Mouse (Mus musculus): ENCODE measurements around the gene Tas2r108. TPM values are rescaled to one million over a fixed set of nuclear protein-coding genes. Genes with fewer than 3 reads are reported as not detected.

Tas2r108 gene
- polyA plus RNA-seq, 1 experiment from 2014 or later: 0.31 TPM

GRCm38 (mm10) chr6:40482318-40482717, 11.0 kb upstream of the Tas2r108 start:
- H3K27me3 ChIP-seq (ENCODE audit: control insufficient read depth, insufficient read depth, low read length): no peaks in the 10 kb centered on the region
- H3K9ac ChIP-seq (ENCODE audit: low read depth, low read length): no peak overlapping the region
- H3K4me2 ChIP-seq: no peak overlapping the region
- WGBS (ENCODE audit: insufficient replicate concordance): 85% methylated on average over 5 of the region's 5 CpGs
- H3K4me1 ChIP-seq (ENCODE audit: control insufficient read depth, insufficient read depth, low read length): no peaks in the 10 kb centered on the region
- ATAC-seq (replicated peaks; ENCODE audit: insufficient number of reproducible peaks, low FRiP score, low TSS enrichment): no peak
- H3K27ac ChIP-seq (ENCODE audit: low read depth, low read length): no peak overlapping the region
- H3K4me3 ChIP-seq (ENCODE audit: low read depth, low read length): no peak overlapping the region
- H3K36me3 ChIP-seq (ENCODE audit: control insufficient read depth, insufficient read depth, low read length): peaks cover 40% of the 10 kb centered on the region
- no peaks in the 10 kb centered on the region for H3K9me3 ChIP-seq (replicated peaks; ENCODE audit: control insufficient read depth, low read length)

DNA sequence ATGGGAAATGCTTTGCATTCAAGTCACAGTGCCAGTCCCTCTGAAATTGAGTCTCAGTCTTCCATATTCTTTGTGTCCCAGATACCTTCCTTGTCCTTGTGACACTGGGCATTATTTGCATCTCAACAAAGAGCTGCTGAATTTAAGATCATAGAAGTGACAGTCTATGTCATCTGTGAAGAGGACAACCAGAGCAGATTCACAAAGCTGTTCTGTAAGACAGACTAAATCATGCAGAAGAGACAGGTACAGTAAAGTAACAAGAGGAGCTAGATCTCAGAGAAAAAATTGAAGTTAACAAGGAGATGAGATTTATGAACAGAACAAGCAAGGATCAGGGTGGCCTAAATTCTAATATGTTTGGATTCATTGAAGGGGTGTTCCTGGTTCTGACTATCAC, 2.4 kb upstream of the Tas2r108 start, which contains the start of gene Tas2r137:
TSS of gene Tas2r137 (plus strand) at position 301 of the 400 bp plus-strand sequence.
- no peaks in the 10 kb centered on the region for H3K36me3 ChIP-seq (ENCODE audit: control insufficient read depth, insufficient read depth, low read length)
- ATAC-seq (replicated peaks; ENCODE audit: insufficient number of reproducible peaks, low FRiP score, low TSS enrichment): no peak
- no peaks in the 10 kb centered on the region for H3K27me3 ChIP-seq (ENCODE audit: control insufficient read depth, insufficient read depth, low read length)
- no peak within 1 kb of the TSS for H3K27ac ChIP-seq (ENCODE audit: low read depth, low read length)
- H3K9me3 ChIP-seq (replicated peaks; ENCODE audit: control insufficient read depth, low read length): no peaks in the 10 kb centered on the region
- no peaks in the 10 kb centered on the region for H3K4me1 ChIP-seq (ENCODE audit: control insufficient read depth, insufficient read depth, low read length)
- no peak within 1 kb of the TSS for H3K4me3 ChIP-seq (ENCODE audit: low read depth, low read length)
- no peak within 1 kb of the TSS for H3K4me2 ChIP-seq
- no peak within 1 kb of the TSS for H3K9ac ChIP-seq (ENCODE audit: low read depth, low read length)

GRCm38 (mm10) chr6:40519408-40519807, 26.1 kb downstream of the Tas2r108 start, which contains the start of gene Prss37:
Gene Prss37 (minus strand): TSS chr6:40519508.
- WGBS (ENCODE audit: insufficient replicate concordance): 83% methylated on average over 1 of the region's 1 CpGs
- H3K9ac ChIP-seq (ENCODE audit: low read depth, low read length): no peak within 1 kb of the TSS
- no peak within 1 kb of the TSS for H3K27ac ChIP-seq (ENCODE audit: low read depth, low read length)
- no peak within 1 kb of the TSS for H3K4me3 ChIP-seq (ENCODE audit: low read depth, low read length)
- H3K36me3 ChIP-seq (ENCODE audit: control insufficient read depth, insufficient read depth, low read length): no peaks in the 10 kb centered on the region
- H3K4me1 ChIP-seq (ENCODE audit: control insufficient read depth, insufficient read depth, low read length): no peaks in the 10 kb centered on the region
- H3K4me2 ChIP-seq: no peak within 1 kb of the TSS
- no peak for ATAC-seq (replicated peaks; ENCODE audit: insufficient number of reproducible peaks, low FRiP score, low TSS enrichment)
- H3K9me3 ChIP-seq (replicated peaks; ENCODE audit: control insufficient read depth, low read length): no peaks in the 10 kb centered on the region
- no peaks in the 10 kb centered on the region for H3K27me3 ChIP-seq (ENCODE audit: control insufficient read depth, insufficient read depth, low read length)

Other genes with a start within 250 kb of the Tas2r108 start
- 41.5 and 48.7 TPM in 2 replicates for gene Agk, start 168.4 kb upstream of the Tas2r108 start, polyA plus RNA-seq (2014; fragmentation: Nextera tagmentation; extraction: Ambion mirVana)
- 3.4 and 3.7 TPM in 2 replicates for gene E330009J07Rik, start 57.4 kb upstream of the Tas2r108 start, polyA plus RNA-seq (2014; fragmentation: Nextera tagmentation; extraction: Ambion mirVana)
- gene Wee2, start 54.4 kb upstream of the Tas2r108 start, polyA plus RNA-seq (2014; fragmentation: Nextera tagmentation; extraction: Ambion mirVana): not detected in 2 replicates
- gene Ssbp1, start 22.2 kb upstream of the Tas2r108 start, polyA plus RNA-seq (2014; fragmentation: Nextera tagmentation; extraction: Ambion mirVana): 108 and 112 TPM in 2 replicates
- gene Tas2r137, start 2.3 kb upstream of the Tas2r108 start, polyA plus RNA-seq (2014; fragmentation: Nextera tagmentation; extraction: Ambion mirVana): not detected in 2 replicates
- gene Prss37, start 26.0 kb downstream of the Tas2r108 start, polyA plus RNA-seq (2014; fragmentation: Nextera tagmentation; extraction: Ambion mirVana): not detected in 2 replicates
- gene Olfr461, start 61.5 kb downstream of the Tas2r108 start, polyA plus RNA-seq (2014; fragmentation: Nextera tagmentation; extraction: Ambion mirVana): not detected in 2 replicates
- gene Olfr460, start 76.0 kb downstream of the Tas2r108 start, polyA plus RNA-seq (2014; fragmentation: Nextera tagmentation; extraction: Ambion mirVana): 0.06 TPM in 1 of 2 replicates, not detected in the other
- gene Clec5a, start 92.3 kb downstream of the Tas2r108 start, polyA plus RNA-seq (2014; fragmentation: Nextera tagmentation; extraction: Ambion mirVana): 0.17 and 0.57 TPM in 2 replicates
- gene Tas2r138, start 119.8 kb downstream of the Tas2r108 start, polyA plus RNA-seq (2014; fragmentation: Nextera tagmentation; extraction: Ambion mirVana): not detected in 2 replicates
- gene Mgam, start 135.3 kb downstream of the Tas2r108 start, polyA plus RNA-seq (2014; fragmentation: Nextera tagmentation; extraction: Ambion mirVana): 0.04 and 0.06 TPM in 2 replicates